Mouse (Mus musculus): ENCODE data around the gene Smg7.
"Not testable (repeated sequence)": the region's sequence is repeated elsewhere in the genome, so short reads cannot be mapped to it uniquely, and the experiment has no call there.

The Smg7 gene

DNA sequence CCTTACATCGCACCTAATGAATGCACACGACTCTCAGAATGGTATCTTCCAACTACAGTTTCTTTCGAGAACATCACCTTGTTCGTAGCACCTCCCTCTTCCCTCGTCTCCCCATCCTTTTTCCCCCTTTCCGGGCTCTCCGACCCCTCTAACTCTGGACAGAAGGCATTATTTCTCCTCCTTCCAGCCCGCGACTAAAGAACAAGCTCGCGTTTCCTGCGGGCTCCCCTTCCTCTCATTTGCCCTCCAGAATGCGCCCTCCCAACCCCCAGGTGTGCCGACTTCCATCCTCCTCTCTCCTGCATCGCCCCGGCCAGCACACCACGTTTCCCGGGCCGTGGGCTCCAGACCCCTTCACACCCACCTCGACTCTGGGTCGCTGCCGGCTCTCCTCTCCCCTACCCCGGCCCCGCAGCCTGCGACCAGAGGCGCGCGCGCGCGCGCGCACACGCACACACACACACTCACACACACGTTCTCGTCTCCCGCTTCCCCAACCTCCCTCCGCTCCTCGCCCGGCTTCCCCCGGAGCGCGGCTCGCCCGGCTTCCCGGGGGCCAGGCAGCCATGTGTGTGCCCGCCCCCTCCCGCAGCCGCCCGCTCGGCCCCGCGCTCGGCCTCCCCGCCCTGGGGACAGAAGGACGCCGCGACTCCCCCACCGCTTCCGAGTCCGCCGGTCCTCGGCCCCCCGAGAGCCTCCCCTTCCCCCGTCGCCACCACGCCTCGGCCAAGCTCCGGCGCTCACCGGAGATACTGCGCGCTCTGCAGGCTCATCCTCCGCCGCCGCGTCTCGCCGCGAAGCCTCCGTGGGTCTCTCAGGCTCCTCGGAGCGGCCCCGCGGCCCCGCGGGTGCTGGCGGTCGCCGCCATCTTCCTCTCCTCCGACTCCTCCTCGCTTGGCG lies at the start of gene Smg7:
Gene Smg7, minus strand, starts transcription at position 882 of the 900 bp plus-strand sequence.
- DNase-seq (ENCODE audit: low read depth, low spot score): peak; percentile 28

DNA sequence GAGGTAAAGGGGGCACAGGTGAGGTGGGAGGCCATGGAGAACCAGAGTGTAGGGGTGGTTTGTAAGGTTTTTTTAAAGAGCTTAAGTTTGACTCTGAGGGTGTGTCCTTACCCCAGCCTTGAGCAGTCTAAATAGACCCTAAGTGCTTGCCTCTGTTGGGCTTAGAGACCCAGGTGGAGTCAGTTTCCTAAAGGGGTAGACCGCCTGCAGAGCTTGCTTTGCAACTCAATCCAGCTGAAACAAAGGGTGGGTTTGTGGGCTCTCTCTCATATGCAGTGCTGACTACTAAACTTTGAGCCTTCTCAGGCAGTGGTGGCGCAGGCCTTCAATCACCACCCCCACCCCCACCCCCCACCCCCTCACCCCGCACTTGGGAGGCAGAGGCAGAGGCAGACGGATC lies 40.5 kb upstream of the Smg7 start:
- no peak for DNase-seq (ENCODE audit: low read depth, low spot score)

DNA sequence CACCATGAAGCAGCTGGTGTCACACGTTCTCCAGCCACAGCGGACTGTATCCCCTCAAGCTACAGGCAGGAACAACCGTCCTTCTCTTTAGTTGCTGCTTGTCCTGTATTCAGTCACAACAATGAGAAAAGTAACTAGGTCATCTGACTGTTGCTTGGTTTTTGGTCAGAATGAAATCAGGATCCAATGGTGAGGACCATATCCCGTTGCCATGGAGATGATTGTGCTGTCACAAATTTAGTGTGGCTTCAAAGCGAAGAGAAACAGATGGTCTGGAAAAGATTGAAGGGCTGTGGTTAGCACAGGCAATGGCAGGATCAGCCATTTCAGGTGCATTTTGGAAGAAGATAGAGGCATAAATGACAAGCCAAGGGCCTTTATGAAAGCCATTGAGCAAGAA lies 33.9 kb upstream of the Smg7 start:
- peak; percentile 21 for DNase-seq (ENCODE audit: low read depth, low spot score)

GRCm38 (mm10) chr1:152935476-152935875 lies 33.0 kb upstream of the Smg7 start:
- peak; percentile 4 for DNase-seq (ENCODE audit: low read depth, low spot score)

- DNase-seq (ENCODE audit: low read depth, low spot score): no peak
These were observed 31.5 kb upstream of the Smg7 start for GRCm38 (mm10) chr1:152933962-152934361.

DNA sequence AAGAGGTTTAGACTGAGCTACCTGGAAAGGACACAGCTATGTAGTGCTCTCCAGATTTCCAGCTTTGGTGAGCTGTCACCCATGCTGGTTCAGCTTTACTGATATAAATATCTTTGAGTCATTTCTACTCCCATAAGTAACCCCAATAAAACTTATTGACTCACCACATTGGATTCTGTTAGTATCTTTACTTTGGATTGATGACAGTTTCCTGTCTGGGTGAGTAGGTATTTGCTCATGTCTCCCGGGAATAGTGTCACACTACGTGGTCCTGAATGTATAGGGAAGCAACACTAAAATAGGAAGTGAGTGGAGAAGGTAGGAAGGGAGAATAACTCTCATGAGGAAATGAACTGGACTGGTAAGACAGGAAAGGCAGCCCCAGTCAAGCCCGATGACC lies 19.3 kb upstream of the Smg7 start:
- no peak for DNase-seq (ENCODE audit: low read depth, low spot score)

DNA sequence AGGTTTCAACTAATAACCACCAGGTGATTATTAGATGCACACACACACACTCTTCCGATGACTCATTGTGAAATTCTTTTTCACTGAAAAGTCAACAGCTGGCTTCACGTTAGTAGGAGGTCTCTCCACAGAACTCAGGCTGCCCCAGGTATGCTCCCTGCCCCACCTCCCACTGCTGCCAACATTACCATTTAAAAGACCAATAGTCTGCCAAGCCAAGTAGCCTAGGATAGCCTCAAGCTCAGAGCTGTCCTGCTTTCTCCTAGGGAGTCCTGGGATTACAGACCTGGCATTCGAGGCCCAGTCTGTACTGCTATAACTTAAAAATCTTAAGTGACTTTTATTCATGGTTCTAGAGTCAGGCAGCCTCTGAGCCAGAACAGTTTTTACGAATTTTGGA lies 15.2 kb upstream of the Smg7 start:
- no peak for DNase-seq (ENCODE audit: low read depth, low spot score)

DNA sequence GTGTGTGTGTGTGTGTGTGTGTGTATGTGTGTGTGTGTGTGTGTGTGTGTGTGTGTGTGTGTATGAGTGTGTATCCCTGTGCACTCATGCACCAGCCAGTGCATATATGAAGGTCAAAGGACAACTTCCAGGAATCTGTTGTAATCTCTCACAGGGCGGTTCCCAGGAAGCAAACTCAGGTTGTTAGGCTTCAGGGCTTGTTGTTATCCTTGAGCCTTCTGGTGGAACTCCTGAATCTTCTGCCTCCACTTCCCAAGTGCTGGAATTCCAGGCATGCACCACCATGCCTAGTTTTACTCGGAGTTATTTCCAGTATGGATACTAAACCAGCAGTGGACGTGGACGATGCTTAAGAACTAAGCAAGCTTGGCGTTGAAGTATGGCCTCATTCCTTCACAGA lies 14.5 kb upstream of the Smg7 start:
- no peak for DNase-seq (ENCODE audit: low read depth, low spot score)

DNA sequence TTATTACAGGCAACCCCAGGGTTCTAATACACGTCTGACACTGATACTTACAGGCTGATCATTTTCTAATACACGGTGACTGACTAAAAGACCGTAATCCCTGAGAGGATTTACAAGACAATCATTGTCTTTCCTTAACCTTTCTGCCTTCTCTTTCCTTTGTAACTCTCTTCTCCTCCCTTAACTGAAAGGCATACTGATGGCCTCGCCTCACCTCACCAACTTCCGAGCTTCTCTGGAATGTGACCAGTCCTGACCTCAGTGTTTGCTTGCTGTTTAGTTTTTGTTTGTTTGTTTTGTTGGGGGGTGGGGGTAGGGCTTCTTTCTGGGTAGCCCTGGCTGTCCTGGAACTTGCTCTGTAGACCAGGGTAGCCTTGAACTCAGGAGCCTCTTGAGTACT lies 13.3 kb upstream of the Smg7 start:
- DNase-seq (ENCODE audit: low read depth, low spot score): no peak

DNA sequence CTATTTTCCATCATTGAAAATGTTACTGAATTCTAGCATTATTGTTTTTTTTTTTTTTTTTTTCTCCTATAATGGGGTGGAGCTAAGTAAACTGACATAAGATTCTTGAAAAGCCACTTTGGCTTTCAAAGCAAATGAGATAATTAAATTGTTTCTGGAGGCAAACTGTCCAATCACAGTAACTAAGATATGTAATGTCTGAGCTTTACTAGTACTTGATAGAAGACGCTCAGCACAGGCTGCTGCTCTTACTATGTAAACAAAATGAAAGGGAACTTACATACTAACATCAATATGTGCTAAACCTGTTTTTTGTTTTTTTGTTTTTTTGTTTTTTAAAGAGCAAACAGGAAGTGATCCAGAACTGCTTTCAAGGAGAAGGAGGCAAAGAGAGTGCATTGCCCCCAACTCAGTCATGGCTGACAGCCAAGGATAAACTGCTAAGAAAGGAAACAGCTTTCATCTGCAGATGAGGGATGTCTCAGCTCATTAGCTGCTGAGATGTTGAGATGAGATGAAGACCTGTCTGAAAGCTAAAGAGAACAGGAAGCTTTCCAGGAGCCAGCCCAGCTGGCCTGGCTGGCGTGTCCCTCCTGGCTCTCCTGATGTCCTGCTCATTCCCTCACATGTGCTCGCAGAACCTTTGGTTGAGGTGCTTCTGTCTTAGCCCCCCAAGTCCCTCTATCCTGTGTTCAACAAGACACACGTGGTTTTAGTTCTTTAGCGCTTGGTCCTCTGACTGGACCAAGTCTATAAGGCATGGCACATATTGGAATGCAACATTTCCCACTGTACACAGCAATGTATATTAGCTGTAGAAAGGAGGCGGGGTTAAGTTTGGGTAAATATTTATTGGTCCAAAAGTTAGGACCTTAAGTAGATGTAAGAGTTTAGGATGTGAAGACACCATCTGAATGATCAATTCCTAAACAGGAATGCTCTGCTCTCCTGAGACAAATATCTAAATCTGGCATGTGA lies 11.3 kb upstream of the Smg7 start:
- DNase-seq (ENCODE audit: low read depth, low spot score): no peak

DNA sequence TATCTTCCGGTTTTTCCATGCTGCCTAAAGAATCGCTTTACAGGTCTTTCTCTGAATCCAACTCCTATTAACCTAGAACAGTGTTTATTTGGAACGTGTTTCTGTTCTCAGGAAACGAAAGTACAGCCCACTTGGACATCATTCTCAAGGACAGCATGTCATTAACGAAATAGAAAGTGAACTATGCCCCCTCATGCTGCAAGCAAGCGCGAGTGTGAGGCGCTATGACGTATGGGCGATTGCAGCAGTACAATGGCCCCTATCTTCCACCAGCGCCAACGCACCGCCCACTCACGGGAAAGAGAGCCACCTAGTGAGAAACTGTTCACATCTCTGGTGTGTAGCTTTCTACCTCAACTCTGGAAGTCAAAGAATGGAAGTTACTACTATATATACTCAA lies 2.0 kb upstream of the Smg7 start:
- DNase-seq (ENCODE audit: low read depth, low spot score): peak; percentile 84

DNA sequence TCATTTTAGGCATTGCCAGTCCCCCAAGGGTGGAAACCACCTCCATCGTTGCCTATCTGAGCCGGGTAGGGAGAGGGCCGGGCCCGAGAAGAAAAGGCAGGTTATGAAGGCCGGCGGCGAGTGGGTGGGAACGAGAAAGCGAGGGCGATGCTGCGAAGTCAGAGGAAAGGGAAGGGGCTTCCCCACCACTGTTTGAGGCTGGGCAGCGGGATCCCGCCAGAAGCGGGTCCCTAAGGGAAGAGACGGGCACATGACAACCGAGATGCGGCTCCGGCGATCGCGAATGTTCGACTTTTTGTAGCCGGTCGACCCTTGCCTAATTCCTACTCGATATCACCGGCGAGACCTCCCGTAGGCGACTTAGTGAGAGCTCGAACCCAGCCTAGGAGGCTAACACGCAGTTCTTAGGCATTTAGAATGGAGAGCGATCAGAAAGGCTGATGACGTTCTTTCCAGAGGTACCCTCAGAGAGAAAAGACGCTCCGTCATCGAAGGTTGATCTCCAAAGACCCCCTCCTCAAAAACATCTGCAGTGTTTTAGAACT lies 1.2 kb upstream of the Smg7 start:
- DNase-seq (ENCODE audit: low read depth, low spot score): peak; percentile 13

GRCm38 (mm10) chr1:152902665-152903516 lies 445 bp upstream of the Smg7 start:
- peak; percentile 96 for DNase-seq (ENCODE audit: low read depth, low spot score)

GRCm38 (mm10) chr1:152901419-152901764 lies 1.1 kb downstream of the Smg7 start:
- DNase-seq (ENCODE audit: low read depth, low spot score): no peak

- DNase-seq (ENCODE audit: low read depth, low spot score): not testable (repeated sequence)
These were observed 14.4 kb downstream of the Smg7 start for GRCm38 (mm10) chr1:152888086-152888485.

DNA sequence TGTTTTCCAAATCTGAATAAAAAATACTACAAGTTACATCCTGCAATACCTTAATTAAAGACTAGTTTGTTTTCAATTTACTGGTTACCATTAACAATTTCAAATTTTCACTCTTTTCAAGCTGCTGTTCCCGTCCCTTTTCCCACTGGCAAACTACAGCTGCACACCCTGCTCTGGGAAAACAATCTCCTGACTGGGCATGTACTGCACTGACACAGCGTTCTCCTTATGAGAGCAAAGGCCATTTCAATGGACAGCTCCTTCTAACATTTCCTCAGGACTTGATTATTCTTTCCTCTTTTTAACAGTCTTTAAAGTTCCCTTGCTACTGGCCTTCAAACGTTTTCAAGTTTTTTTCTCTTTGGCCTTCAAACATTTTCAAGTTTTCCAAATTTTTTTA lies 31.4 kb downstream of the Smg7 start:
- no peak for DNase-seq (ENCODE audit: low read depth, low spot score)

DNA sequence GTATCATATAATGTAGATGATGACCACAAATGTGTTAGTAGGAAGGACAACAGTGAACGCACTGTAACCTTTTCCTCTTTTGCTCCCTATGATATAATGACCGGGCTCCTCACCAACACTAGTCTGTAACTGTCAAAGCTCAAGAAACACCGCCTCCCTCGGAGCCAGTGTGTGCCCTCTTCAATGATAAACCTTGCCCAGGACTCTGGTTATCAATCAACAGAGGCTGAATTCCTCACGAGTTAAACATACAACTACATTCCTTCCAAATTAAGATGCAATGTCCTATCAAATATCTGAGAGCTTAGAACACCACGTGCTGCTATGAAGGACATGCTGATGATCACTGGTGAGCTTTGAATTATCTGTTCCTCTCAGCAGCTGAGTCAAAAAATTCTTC lies 32.5 kb downstream of the Smg7 start:
- DNase-seq (ENCODE audit: low read depth, low spot score): no peak

GRCm38 (mm10) chr1:152846856-152847255 lies 55.6 kb downstream of the Smg7 start:
- DNase-seq (ENCODE audit: low read depth, low spot score): no peak

- DNase-seq (ENCODE audit: low read depth, low spot score): no peak
These were observed 57.2 kb downstream of the Smg7 start for GRCm38 (mm10) chr1:152845211-152845730.

GRCm38 (mm10) chr1:152844634-152845033 lies 57.8 kb downstream of the Smg7 start:
- DNase-seq (ENCODE audit: low read depth, low spot score): no peak

GRCm38 (mm10) chr1:152841057-152841456 lies 61.4 kb downstream of the Smg7 start:
- no peak for DNase-seq (ENCODE audit: low read depth, low spot score)

All from telencephalon, adult 2 months (tissue).